Mouse (Mus musculus) 3T3-L1 (cell line): Measurements from ENCODE around the gene Slc16a12.
A peak's percentile ranks its signal among the peaks of the same experiment; 100 is the strongest.
"Not testable (repeated sequence)": the region's sequence is repeated elsewhere in the genome, so short reads cannot be mapped to it uniquely, and the experiment has no call there.

ENCODE experiments used
- DNase-seq: peaks from one replicate; pipeline ENCODE4 v3.0.0-alpha.2; 2015; ENCODE audit warnings: low read depth, low spot score

The Slc16a12 gene

DNA sequence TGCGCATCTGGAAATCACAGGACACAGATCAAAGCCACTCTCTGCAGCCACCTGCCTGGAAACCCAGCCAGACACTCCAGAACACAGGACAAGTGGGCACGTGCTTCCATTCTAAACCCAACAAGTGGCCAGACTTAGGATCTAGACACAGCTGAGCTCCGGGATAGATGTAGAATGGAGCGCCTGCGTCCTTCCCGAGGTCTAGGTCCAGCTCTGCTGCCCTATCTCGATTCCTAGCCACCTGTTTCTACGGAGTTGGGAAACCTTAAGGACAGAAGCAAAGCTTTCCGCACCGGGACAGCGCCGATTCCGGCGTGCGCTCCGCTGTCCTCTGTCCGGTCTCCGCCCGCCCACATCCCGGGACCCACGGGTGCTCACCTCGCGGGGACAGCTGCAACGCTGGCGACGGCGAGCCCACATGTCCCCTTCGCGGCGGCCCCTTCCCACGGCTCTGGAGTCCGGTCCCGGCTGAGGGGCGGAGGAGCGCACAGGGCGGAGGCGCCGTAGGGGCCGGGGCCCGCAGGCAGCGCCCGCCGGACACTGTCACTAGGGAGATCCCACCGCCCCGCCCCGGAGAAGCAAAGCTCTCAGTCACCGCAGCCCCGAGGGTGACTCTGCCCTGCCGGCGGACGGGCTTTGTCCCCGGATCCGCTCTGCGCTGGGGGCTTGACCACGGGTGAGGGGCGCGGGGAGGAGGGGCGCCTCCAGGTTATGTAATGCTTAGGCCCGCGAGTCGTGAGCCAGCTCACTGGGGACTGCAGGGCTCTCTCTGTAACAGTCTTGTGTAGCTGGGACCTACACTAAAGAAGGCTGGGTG lies at the start of gene Slc16a12:
Gene Slc16a12 (minus strand): TSS at position 602 of the 817 bp plus-strand sequence.
- DNase-seq, result no peak

DNA sequence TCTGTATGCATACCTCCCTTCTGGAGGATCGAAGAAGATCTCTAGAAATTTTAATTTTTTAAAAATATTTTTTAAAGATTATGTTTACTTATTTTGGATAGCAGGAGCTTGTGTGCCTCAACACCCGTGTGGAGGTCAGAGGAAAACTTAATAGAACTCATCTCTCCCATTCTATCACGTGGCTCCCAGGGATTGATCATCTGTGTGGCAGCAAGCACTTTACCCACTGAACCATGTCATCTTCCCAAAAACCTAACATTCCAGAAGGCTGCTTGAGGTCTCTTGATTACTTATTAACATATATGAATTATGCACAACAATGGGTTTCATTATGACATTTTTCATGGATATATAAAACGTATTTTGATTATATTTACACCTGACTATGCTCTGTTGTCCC lies 49.3 kb upstream of the Slc16a12 start:
- DNase-seq, result no peak

DNA sequence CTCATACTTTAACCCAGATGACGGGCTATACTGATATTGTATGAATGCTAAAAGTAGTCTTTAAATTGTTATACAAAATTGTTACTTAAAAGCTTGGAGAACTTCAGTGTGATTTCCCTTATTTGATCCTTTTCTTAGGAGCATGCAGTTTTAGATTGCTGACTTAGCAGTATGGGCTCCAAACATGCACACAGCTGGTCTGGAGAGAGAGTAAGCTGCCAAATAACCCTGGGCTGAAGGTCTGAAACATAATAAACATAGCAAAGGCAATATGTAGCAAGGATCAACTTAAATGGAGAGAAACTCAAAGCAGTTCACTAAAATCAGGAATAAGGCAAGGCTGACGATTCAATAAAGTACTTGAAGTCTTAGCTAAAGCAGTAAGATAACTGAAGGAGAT lies 35.4 kb upstream of the Slc16a12 start:
- peak; percentile 18 for DNase-seq

DNA sequence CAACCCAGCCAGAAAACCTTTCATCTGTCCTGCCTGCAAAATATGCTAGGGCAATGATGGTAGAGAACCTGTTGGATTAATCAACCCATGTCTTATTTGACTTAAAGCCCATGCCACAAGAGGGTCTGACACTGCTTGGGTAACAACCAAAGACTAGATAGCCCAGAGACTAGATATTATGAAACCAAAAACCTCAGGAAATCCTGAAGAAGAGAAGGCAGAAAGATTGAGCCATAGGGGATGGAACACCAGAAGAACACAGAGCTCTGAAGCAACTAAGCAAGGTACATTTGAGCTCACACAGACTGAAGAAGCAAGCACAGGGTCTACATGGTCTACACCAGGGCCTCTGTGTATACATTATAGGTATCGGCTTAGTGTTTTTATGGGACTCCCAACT lies 31.9 kb upstream of the Slc16a12 start:
- DNase-seq, result no peak

DNA sequence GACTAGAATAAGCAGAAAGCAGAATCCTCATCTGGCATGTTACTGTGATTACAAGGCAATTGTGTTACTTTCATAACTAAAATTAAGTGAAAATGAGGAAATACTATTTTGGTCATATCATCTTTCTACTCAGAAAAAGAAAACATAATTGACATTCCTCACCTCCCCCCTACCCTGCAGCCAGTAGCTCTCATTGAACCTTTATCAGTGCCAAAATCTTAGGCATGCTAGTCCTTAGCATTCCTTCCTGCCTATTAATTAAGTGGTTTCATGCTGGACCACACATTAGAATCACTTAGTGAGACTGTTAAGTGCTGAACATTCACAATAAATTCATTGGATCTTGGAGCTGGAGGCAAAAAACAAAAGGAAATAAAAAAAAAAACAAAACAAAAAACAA lies 31.0 kb upstream of the Slc16a12 start:
- DNase-seq, result peak; percentile 14

DNA sequence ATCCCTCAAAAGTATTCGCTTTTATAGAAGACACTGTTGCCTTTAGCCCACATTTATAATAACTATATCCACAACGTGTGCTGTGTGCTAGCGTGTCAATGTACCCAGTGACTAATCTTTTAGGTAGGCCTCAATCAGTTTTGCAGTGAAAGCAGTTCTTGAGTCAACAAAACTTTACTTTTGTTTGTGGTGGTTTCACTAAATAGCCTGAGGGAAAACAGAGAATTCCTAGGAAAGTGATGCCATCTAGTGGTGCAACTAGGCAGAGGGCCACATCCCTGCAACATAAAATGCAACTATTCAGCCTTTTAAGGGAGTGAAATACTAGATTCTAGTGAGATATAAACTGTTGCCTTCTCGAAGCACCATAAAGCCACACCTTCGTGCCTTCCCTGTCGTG lies 25.7 kb upstream of the Slc16a12 start:
- peak; percentile 92 for DNase-seq

DNA sequence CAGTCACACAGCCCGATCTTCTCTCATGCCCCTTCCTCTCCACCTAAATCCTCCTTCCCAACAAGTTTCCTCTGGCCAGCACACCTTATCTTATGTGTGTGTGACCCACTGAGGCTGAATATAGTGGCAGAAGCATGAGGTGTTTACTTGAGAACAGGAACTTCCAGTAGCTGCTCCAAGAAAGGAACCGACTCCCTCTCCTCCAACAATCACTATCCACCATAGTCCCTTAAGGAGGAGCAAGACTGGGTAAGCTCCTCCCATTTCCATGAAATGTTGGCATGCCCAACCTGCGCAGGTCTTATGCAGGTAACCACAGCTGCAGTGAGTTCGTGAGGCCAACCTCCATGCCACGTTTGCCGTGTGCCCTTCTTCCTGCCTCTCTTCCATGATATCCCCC lies 23.7 kb upstream of the Slc16a12 start:
- DNase-seq, result no peak

DNA sequence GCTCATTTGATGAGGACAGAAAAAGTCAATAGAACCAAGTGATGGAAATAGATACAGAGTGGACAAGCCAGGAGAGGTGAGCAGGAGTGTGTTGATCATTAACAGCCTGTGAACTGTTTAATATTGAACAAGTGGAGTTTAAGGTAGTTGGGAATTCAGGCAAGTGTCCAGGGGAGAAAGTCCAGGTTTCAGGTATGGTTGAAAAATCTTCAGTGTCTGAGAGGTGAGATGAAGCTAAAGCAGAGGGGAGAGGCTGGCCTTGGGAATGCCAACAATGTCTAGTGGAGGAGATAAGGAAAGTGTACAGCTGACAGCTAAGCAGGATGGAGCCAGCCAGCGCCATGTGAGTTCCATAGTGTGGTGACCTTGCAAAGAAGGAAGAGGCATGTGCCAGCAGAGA lies 11.7 kb upstream of the Slc16a12 start:
- no peak for DNase-seq

DNA sequence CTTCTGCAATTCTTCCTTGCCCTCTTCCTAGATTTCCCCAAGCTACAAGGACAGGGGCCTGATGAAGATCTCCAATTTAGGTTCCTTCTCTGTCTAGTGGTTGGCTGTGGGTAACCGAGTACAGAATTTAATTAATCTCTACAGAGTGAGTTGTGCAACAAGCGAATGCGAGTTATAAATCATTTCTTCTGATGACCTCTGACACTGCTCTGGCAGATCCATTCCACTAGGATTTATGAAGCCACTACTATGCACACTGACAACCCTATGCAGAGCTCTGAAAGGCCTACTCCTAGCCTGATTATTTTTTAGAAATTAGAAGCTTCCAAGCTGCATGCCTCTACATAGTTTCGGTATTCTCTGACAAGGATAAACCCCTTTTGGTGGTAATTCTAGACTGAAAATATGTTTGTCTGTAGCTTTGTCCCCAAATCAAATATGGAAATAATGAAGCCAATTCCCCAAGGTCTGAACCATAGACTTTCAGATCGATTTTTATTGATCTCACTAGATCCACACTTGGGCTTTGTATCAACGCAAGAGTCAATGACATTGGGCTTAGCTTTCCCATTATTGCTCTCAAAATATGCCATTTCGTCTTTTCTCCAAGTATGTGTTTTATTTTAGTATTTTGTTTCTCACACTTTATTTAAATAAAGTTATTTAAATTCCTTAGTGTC lies 9.6 kb upstream of the Slc16a12 start:
- DNase-seq, result peak; percentile 39

DNA sequence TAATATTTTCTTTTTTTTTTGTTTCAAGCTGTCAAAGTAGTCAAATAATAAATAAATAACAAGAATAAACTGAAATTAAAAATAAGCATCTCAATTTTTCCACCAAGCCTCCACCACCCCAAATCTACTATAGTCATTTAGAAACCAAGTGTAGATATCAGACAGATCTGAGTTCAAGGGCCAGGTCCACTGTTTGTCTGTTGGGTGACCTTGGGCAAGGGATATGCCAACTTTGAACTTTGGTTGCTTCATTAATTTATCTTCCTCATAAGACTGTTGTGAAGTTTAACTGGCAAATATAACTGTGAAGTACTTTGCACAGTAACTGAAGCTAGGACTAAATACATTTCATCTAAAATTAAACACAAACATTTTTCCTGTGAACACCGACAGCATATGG lies 8.6 kb upstream of the Slc16a12 start:
- no peak for DNase-seq

DNA sequence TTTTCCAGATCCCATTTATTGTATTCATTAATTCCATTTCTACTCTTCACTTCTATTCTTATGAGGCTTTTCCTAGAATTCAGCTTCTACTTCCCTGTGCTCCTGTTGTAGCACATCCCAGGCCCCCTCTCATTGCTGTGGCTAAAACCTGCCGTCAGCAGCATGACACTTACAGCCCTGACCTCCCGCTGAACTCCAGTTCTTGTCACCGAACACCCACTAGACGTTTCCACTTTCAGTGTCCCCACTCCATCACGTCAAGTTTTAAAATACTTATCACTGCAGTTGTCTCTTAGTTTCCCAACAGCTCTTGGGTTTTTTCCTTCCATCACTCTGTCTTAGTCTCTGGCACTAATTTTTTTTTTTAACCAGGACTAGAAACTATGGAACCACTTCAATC lies 6.2 kb upstream of the Slc16a12 start:
- DNase-seq, result no peak

DNA sequence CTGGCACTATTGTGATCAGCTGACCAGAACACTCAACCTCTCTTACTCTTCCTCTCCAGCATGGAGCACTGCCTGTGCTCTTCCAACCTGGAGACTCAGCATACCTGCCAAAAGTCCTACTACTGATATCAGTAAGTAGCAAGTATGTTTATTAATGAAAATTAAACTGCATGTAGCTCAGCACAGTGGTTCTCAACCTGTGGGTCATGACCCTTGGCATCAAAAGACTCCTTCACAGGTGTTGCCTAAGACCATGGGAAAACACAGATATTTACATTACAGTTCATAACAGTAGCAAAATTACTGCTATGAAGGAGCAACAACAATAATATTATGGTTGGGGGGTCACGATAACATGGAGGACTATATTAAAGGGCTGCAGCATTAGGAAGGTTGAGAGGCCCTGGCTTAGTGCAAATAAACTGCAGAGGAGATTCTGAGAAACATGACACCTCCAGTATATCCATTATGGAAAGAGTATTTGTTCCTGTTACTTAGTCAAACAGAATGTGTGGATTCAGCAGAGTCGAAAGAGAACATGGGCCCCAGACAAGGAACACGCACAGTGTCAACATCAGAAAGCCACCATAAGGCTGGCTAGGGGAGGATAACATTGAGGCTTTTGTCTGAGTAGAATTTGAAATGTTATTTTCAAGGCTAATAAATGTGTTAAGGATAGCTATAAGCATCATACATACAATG lies 5.5 kb upstream of the Slc16a12 start:
- no peak for DNase-seq

DNA sequence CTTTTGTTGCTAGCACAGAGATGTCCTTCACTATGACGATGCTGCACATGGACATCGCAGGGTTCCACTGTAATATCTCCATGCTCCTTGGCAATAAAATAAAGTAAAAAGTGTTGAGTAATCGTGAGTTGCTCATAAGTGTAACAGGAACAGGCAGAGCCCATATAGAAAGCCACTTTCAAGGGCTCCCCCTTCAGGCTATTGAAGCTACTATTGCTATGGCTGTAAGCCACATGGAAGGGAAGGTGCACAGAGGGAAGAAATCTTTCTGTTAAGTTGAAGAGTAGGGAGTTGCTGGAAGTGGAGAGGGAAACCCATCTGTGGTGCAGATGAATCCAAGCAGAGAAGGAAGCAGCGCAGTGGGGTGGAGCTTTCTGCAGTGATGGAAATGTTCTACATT lies 4.1 kb upstream of the Slc16a12 start:
- peak; percentile 25 for DNase-seq

DNA sequence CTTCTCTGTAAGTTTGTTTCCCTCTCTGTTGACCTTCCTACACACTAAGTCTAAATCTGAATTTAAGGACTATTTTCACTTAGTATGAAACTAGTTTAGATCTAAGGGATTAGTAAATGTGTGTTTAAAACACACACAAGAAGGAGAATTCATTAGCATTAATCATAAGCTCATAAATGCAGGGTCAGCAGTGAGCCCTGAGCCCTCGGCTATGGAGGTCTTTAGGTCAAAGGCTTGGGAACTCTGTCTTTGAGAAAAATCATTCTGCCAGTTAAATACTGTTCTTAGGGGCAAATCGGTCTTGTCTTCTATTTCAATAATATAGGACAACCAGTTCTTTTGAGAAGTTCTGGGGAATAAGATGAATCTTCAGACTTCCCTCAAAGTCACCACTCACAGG lies 1.9 kb upstream of the Slc16a12 start:
- DNase-seq, result no peak

DNA sequence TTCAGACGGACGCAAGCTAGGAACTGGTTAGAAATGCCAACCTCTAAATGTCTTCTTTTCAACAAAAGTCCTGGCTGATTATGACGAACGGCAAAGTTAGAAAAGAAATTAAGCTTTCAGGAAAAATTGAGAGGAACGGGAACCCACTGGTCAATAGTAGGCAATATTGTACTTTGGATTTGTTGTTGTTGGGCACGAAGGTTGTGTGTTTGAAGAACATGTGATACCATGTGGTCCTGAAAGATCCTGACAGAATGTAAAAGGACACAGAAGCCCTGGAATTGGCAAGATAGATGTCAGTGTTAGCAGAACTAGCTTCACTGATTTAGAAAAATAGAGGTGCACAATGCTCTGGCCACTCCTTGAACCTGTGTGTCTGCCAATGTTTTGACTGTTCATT lies 880 bp upstream of the Slc16a12 start:
- DNase-seq, result not testable (repeated sequence)

DNA sequence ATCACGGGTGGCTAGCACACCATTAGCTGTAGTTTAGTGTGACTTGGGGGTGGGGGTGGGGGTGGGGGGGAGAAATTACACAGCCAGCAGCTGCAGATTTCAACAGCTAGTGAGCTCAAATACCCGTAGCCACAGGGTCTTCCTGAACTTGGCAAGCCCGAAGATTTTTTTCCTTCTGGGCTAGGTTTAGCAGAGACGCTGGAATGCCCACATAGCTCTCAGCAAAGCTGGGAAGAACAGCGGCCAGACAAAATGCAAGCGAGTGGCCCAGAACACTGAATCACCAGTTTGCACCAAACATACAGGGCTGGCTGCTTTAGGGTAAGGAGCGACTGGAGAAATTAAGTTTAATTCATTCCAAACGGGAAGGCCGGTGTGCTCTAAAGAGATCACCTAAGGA lies 888 bp downstream of the Slc16a12 start:
- DNase-seq, result no peak

DNA sequence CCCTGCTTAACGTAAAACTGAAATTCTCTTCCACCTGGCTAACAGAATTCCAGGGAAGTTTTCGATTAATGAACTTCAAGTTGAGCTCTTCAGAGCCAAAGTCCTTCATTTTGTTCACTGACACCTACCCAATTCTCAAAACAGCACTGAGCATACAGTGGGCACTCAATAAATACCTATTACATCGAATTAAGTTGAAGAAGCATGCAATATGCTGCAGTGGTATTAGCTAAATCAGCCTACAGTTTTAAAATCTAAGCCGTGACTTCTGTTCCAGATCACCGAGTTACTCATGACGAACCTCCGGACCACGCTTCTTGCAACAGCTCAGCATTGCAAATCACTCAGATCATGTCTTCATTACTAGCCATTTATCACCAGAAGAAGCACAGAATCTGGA lies 2.1 kb downstream of the Slc16a12 start:
- no peak for DNase-seq

DNA sequence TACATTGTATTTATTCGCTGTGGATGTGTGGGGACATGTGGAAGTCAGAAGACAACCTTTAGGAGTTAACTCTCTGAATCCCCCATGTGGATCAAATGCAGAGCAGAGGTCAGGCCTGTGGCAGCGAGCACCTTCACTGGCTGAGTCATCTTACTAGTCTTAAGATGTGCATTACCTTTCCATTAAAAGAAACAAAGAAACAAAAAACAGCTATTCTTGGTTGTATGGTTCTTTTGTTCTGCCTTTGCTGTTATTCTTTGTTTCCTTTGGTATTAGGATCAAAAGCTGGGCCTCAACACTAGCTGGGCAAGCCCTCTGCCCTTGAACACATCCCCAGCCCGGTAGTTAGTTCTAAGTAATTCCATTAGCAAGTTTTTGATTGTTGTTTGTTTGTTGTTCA lies 9.2 kb downstream of the Slc16a12 start:
- DNase-seq, result no peak

DNA sequence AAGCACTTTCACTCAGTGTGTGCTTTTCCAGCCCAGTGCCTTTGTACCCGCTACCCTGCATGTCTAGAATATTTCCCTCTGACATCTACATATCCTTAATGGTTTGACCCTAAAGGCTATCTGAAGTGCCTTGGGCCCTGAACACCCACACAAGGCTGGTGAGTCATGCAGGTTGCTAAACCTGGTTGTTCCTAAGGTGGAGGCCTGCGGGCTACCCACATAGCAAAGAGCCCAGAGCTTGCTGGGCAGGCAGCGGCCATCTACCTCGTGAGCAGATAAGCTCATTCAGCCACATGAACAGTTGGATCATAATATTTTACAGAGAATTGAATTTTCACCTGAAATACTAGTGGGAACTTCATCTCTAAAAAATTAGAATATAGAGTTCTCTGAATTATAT lies 11.2 kb downstream of the Slc16a12 start:
- no peak for DNase-seq

DNA sequence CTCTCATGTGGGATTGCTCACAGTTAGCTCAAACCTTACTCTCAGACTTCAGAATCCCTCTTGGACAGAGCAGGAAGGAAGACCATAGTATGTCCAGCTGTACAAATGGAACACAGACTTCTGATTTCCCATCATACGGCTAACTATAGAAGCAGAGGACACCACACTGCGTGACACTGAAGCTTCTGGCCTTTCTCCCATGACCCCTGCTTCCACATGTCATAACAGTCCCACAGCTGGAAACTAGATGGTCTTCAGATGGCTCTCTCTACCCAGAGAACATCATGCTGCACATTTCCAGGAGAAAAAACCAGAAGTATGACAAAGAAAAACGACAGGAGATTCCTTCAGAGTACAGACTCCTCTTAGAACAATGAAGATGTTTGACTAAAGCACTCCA lies 14.1 kb downstream of the Slc16a12 start:
- DNase-seq, result no peak

DNA sequence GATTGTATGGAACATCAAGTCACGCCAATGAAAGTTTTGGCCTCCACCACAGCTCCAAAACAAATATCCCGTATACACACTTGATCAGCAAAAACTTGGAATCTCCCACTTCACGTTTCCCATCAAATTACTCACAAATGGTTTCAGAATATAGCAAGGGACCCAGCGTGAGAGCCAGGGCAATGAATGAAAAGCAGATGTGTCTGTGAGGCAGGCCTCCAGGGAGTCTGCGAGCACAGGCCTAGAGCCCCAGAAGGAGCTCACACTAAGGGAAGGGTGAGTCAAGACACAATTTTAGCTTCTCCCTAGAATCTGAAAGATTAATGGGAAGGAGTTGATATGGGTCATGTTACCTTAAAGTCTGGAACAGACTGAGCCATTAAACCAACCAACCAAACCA lies 15.7 kb downstream of the Slc16a12 start:
- peak; percentile 85 for DNase-seq

DNA sequence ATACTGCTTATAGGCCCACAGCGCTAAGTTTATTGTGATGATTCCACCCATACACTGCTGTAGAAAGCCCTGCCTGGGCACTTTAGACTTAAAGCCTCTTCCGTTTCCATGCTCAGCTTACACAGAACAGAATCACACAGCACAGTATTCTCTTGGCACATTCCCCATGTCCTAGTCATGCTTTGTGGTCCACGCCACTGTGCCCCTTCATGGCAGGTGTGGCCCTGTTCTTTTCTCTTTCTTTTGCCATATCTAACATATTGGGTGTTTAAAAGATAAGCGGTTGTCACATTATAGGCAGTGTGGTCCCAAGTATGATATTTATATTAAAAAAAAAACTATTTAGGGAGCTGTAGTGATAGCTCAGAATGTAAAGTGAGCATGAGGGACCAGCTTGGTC lies 16.5 kb downstream of the Slc16a12 start:
- peak; percentile 25 for DNase-seq

DNA sequence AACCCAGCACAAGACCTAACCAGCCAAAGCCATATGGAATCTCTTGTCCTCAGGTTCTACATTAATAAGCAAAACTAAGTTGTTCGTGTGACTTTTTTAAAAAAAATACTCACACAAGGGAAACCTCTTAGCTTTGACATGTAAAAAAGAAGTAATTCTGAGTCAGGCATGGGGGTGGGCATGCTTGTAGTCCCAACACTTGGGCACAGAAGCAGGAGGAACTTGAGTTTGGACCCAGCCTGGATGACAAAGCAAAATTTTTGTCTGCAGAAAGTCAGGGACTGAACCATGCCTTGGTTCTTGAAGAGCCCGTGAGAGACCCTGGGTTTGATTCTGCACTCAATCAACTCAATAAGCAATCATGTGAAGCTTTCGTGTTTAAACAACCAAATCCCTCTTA lies 17.6 kb downstream of the Slc16a12 start:
- DNase-seq, result no peak
